Mouse (Mus musculus) olfactory bulb, adult 2 months (tissue): ENCODE measurements around the gene 1700007K13Rik.

Experiments
- CTCF ChIP-seq: fragments of 200-500 bp; IDR thresholded peaks from 2 replicates; pipeline ENCODE4 v1.5.1; 2012; ENCODE audit warnings: low read depth, mild to moderate bottlenecking, low read length, moderate library complexity; ENCODE audit not compliant: insufficient read depth
- POLR2A ChIP-seq: fragments of 200-500 bp; IDR thresholded peaks from 2 replicates; pipeline ENCODE4 v1.6.1; 2012; ENCODE audit warnings: mild to moderate bottlenecking, low read depth, low read length, moderate library complexity; ENCODE audit not compliant: insufficient read depth

DNA sequence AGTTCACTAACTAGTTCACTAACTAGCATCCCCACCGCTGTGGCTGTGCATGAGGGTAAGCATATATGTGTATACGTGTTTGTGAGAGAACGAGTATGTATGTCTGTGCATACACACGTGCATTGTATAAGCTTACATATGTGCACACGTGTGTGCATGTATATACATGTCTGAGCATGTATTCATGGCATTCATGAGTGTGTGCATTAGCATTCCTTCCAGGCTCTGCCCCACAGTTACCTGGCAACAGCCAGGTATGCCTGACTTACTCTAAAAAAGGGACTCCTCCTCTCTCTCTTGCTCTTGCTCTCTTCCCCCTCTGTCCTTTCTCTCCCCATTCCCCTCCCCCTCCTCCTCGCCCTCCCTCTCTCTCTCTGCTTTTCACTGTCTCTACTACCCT lies 38.9 kb downstream of the 1700007K13Rik start:
- no peak for TF ChIP-seq CTCF
- no peak for TF ChIP-seq POLR2A
